Mouse (Mus musculus): ENCODE results near the gene Aif1.

DNA sequence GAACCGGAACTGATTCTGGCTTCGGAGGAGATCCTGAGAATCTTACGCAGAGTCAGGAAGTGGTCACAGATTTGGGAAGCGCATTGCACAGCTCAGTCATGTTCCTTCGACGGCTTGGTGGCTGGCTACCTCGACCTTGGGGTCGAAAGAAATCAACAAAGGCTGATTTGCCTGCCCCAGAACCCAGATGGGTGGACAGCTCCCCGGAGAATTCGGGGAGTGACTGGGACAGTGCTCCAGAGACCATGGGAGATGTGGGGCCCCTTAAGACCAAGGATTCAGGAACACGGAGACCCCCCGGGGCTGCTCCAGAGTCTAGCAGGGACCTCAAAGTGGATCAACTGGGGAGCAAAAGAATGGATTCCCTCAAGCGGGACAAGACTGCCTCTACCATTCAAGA lies 48.9 kb downstream of the Aif1 start:
- TF ChIP-seq CTCF (conservative IDR thresholded peaks at IDR 0.05; ENCODE audit: insufficient read depth, insufficient read length, low read depth, low read length) (no peak), POLR2A (IDR thresholded peaks at IDR 0.05; ENCODE audit: low read depth, low read length) (no peak)
